Mouse (Mus musculus) stomach, postnatal 0 days (tissue): Measurements from ENCODE around the gene Atxn7l3. TPM values are rescaled to one million over a fixed set of nuclear protein-coding genes. Genes with fewer than 3 reads are reported as not detected.
A peak's percentile ranks its signal among the peaks of the same experiment; 100 is the strongest.

Experiments used
- ATAC-seq: fragments of 200-750 bp; cut with Nextera tagmentation; 2 replicates; pipeline ENCODE4 v1.8.0; 2017; ENCODE audit not compliant: low FRiP score, low TSS enrichment
- DNase-seq: peaks from one replicate; pipeline ENCODE4 v3.0.0-alpha.2; 2016; ENCODE audit warnings: low spot score
- H3K27ac ChIP-seq: fragments of 300-500 bp; sonication (generic); replicated peaks from 2 replicates; pipeline ENCODE4 v1.5.1; 2014; ENCODE audit warnings: mild to moderate bottlenecking, control low read depth
- H3K27me3 ChIP-seq: fragments of 300-500 bp; sonication (generic); 2 replicates; pipeline ENCODE4 v1.6.1; 2014; ENCODE audit warnings: low read length; ENCODE audit not compliant: control insufficient read depth, insufficient read depth
- H3K36me3 ChIP-seq: fragments of 300-500 bp; sonication (generic); 2 replicates; pipeline ENCODE4 v1.6.1; 2014; ENCODE audit warnings: low read length, mixed read lengths; ENCODE audit not compliant: control insufficient read depth, insufficient read depth
- H3K4me1 ChIP-seq: fragments of 300-500 bp; sonication (generic); replicated peaks from 2 replicates; pipeline ENCODE4 v1.6.1; 2014; ENCODE audit warnings: antibody characterized with exemption; ENCODE audit not compliant: control insufficient read depth, insufficient read depth
- H3K4me2 ChIP-seq: fragments of 300-500 bp; sonication (generic); replicated peaks from 2 replicates; pipeline ENCODE4 v1.6.1; 2014; ENCODE audit warnings: low read depth, mild to moderate bottlenecking, control low read depth, moderate library complexity
- H3K4me3 ChIP-seq: fragments of 300-500 bp; sonication (generic); 2 replicates; pipeline ENCODE4 v1.5.1; 2014; ENCODE audit warnings: low read depth, low read length, control low read depth
- H3K9ac ChIP-seq: fragments of 300-500 bp; sonication (generic); 2 replicates; pipeline ENCODE4 v1.6.1; 2014; ENCODE audit warnings: mild to moderate bottlenecking, low read length, control low read depth, mixed read lengths
- H3K9me3 ChIP-seq: fragments of 300-500 bp; sonication (generic); 2 replicates; pipeline ENCODE4 v1.6.1; 2016; ENCODE audit warnings: low read length; ENCODE audit not compliant: control insufficient read depth
- CTCF ChIP-seq: IDR thresholded peaks from 2 replicates; pipeline ENCODE4 v1.5.1; 2016; ENCODE audit warnings: antibody characterized with exemption, low read depth, mild to moderate bottlenecking, moderate library complexity
- EP300 ChIP-seq: optimal IDR thresholded peaks from 2 replicates; pipeline ENCODE3; 2016; ENCODE audit warnings: antibody characterized with exemption
- WGBS: fragments of 180-500 bp; shearing (Covaris S2); extraction: QIAGEN DNeasy Blood & Tissue Kit; methylation state at CpG from one replicate; pipeline ENCODE4 v1.1.7; 2014; 5-methylcytosine and 5-hydroxymethylcytosine counted together
- polyA plus RNA-seq: library from polyadenylated mRNA; unstranded; fragments of >200 nt; fragmentation: Nextera tagmentation; extraction: Ambion mirVana; gene quantifications from 2 replicates; pipeline ENCODE4 v1.2.1, GENCODE M21; 2015

Atxn7l3 gene
- polyA plus RNA-seq, 1 experiment from 2014 or later, result 7.3 TPM

DNA sequence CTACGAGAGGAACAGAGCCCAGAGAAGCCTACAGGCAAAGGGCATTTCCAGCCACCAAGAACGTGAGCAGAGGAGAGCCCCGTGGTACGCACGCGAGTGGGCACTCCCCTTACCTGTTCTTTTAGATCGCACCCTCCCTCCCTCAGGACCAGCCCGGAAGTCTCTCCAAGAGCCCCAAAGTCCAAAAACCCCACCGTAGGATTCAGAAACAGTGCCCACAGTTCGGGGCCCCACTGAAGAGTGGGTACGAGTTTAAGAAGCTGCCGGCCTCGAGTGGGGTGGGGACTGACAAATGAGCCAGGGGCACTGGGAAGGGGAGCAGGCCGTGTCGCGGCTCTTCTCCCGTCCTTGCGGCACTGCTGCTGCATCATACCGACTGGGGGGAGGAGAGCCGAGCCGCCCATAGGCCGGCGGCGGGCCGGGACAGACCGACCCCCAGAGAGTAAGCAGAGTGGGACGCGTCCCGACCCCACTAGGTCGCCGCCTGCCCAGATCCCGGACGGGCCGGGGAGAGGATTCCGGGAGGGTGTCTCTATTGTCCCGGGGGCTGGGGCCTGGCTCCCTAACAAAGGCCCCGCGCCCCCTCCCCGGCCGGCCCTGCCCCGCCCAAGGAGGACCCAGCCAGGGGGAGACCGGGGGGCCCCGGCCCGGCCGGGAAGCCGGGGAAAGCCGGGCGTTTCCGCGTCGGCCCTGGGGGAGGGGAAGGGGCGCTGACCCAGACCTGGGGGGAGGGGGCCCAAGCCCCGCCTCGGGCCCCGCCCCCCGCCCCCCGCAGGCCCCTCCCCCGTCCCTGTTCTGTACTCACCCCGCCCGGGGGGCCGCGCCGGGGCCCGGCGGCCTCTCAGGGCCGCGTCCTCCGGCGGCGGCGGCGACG lies 596 bp downstream of the Atxn7l3 start:
- peak; percentile 11 for ATAC-seq
- no peaks in the 10 kb centered on the region for H3K9me3 ChIP-seq
- no peaks in the 10 kb centered on the region for H3K27me3 ChIP-seq
- under 1% methylated on average over 29 of the region's 73 CpGs for WGBS
- peak overlapping the region; percentile 94 for H3K9ac ChIP-seq
- TF ChIP-seq CTCF, result no peak
- no peak for TF ChIP-seq EP300
- peak; percentile 81 for DNase-seq
- peaks cover 6% of the 10 kb centered on the region; the same call in 1 of the 2 replicates for H3K4me1 ChIP-seq
- H3K27ac ChIP-seq, result peak overlapping the region; percentile 99
- peak overlapping the region; percentile 79 for H3K4me2 ChIP-seq
- peaks cover 18% of the 10 kb centered on the region for H3K36me3 ChIP-seq
- H3K4me3 ChIP-seq, result peak overlapping the region; percentile 84

- ATAC-seq (no peak; the same call in 1 of the 2 replicates), DNase-seq (no peak)
- TF ChIP-seq EP300, result no peak
- peak; percentile 47 for TF ChIP-seq CTCF
- H3K9ac ChIP-seq, result peak overlapping the region; percentile 94
- peak overlapping the region; percentile 99 for H3K27ac ChIP-seq
- peaks cover 20% of the 10 kb centered on the region for H3K36me3 ChIP-seq
- peak overlapping the region; percentile 84 for H3K4me3 ChIP-seq
- no peaks in the 10 kb centered on the region for H3K27me3 ChIP-seq
- H3K9me3 ChIP-seq, result no peaks in the 10 kb centered on the region
- peaks cover 6% of the 10 kb centered on the region; the same call in 1 of the 2 replicates for H3K4me1 ChIP-seq
- WGBS, result 44% methylated on average over 12 of the region's 12 CpGs
- H3K4me2 ChIP-seq, result peak overlapping the region; percentile 79
These were observed 1.4 kb downstream of the Atxn7l3 start for GRCm38 (mm10) chr11:102294887-102295597.

GRCm38 (mm10) chr11:102294416-102294815 lies 2.0 kb downstream of the Atxn7l3 start:
- ATAC-seq (no peak), DNase-seq (no peak)
- TF ChIP-seq CTCF (no peak), EP300 (no peak)
- peaks cover 20% of the 10 kb centered on the region for H3K36me3 ChIP-seq
- WGBS, result 54% methylated on average over 5 of the region's 5 CpGs
- peak overlapping the region; percentile 94 for H3K9ac ChIP-seq
- H3K4me2 ChIP-seq, result no peak overlapping the region
- H3K9me3 ChIP-seq, result no peaks in the 10 kb centered on the region
- H3K4me3 ChIP-seq, result no peak overlapping the region
- H3K27ac ChIP-seq, result peak overlapping the region; percentile 99
- no peaks in the 10 kb centered on the region for H3K27me3 ChIP-seq
- peaks cover 6% of the 10 kb centered on the region; the same call in 1 of the 2 replicates for H3K4me1 ChIP-seq

- Histone ChIP-seq H3K36me3 (peaks cover 20% of the 10 kb centered on the region), H3K9me3 (no peaks in the 10 kb centered on the region), H3K4me1 (peaks cover 6% of the 10 kb centered on the region; the same call in 1 of the 2 replicates), H3K4me2 (no peak overlapping the region), H3K27ac (no peak overlapping the region), H3K27me3 (no peaks in the 10 kb centered on the region), H3K9ac (no peak overlapping the region), H3K4me3 (no peak overlapping the region)
- ATAC-seq, result no peak
- DNase-seq, result no peak
- WGBS, result 93% methylated on average over 13 of the region's 13 CpGs
- TF ChIP-seq EP300 (no peak), CTCF (no peak)
These were observed 2.5 kb downstream of the Atxn7l3 start for GRCm38 (mm10) chr11:102293971-102294370.

DNA sequence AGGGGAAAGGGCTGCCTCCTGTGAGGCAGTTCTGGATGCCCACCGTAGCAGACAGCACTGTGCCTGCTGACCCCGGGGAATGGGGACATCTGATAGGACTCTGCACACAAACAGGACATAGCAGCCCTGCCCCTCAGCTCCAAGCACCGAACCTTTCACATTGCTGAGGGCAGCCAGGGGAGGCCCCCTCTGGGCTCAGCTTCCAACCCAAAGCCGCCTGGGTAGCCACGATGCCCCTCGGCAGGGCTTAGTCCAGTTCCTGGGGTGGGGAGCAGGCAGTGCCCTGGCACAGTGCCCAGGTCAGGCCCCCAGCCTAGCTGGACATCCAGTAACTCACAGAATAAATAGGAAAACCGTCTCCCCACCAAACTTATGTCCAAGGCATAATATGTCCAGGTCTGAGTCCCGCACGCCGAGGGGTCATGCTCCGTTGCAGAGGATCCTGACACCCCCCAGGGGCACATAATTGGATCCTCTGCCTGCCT lies 5.3 kb downstream of the Atxn7l3 start:
- TF ChIP-seq EP300, result no peak
- no peak for TF ChIP-seq CTCF
- no peak for DNase-seq
- H3K9ac ChIP-seq, result no peak overlapping the region
- no peaks in the 10 kb centered on the region for H3K9me3 ChIP-seq
- peaks cover 28% of the 10 kb centered on the region for H3K36me3 ChIP-seq
- 79% methylated on average over 11 of the region's 11 CpGs for WGBS
- H3K4me3 ChIP-seq, result no peak overlapping the region
- peaks cover 6% of the 10 kb centered on the region; the same call in 1 of the 2 replicates for H3K4me1 ChIP-seq
- no peak overlapping the region for H3K27ac ChIP-seq
- H3K27me3 ChIP-seq, result no peaks in the 10 kb centered on the region
- no peak for ATAC-seq
- H3K4me2 ChIP-seq, result no peak overlapping the region
